Comparison of ENCODE assay signal across 8 mouse cellular contexts in the genomic region with DNA sequence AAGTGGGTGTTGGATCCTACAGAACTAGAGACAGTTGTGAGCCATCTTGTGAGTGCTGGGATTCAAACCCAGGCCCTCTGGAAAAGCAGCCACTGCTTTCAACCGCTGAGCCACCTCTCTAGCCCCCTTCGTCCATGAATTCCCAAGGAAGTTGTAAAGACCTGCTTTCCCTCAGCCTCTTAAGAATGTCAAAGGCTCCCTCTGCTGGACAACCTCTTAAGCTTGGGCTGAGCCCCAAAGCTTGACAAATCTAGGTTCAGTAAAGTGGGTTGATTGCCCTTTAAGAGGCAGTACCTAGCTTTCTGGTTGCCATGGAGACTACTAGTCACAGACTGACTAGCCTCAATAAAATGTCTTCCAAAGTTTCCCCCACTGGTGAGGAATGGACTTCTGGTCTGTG. TPM values are rescaled to one million over a fixed set of nuclear protein-coding genes. Genes with fewer than 3 reads are reported as not detected.
DNase-seq lines count a peak whose midpoint lies in the region; ATAC-seq and TF ChIP-seq lines count a peak whose summit lies in the region.

Gene Catip, plus strand, starts transcription at position 297 of the 400 bp plus-strand sequence.

- H3K9me3 ChIP-seq in forebrain, embryonic 14.5 days (replicated peaks; ENCODE audit: control insufficient read depth, low read length), result no peaks in the 10 kb centered on the region
- H3K9me3 ChIP-seq in liver, embryonic 14.5 days (ENCODE audit: control insufficient read depth, low read length), result no peaks in the 10 kb centered on the region
- H3K9me3 ChIP-seq in neural tube, embryonic 13.5 days, result no peaks in the 10 kb centered on the region

- ATAC-seq in forebrain, embryonic 14.5 days, result peak; percentile 83
- ATAC-seq in liver, embryonic 14.5 days (ENCODE audit: insufficient read depth), result no peak
- peak; percentile 86 for ATAC-seq in neural tube, embryonic 13.5 days (ENCODE audit: low read depth)

- intact Hi-C loops in heart, postnatal 14 days (cut with DNase I), result loop anchor here (1.0 to 2.0 kb wide), 4 partner anchors 49 to 157 kb away; no protein-coding TSS in a partner anchor

- H3K4me2 ChIP-seq in forebrain, embryonic 14.5 days (ENCODE audit: low read length), result no peak within 1 kb of the TSS
- H3K4me2 ChIP-seq in liver, embryonic 14.5 days (ENCODE audit: low read depth), result no peak within 1 kb of the TSS
- no peak within 1 kb of the TSS for H3K4me2 ChIP-seq in neural tube, embryonic 13.5 days

- no peak within 1 kb of the TSS for H3K9ac ChIP-seq in forebrain, embryonic 14.5 days (ENCODE audit: low read length)
- H3K9ac ChIP-seq in liver, embryonic 14.5 days (replicated peaks), result no peak within 1 kb of the TSS
- no peak within 1 kb of the TSS for H3K9ac ChIP-seq in neural tube, embryonic 13.5 days

- TF ChIP-seq CTCF in liver, embryonic 14.5 days (IDR thresholded peaks at IDR 0.05; ENCODE audit: low read depth), result peak; percentile 75
- no peak for TF ChIP-seq CTCF in thymus, adult 2 months (IDR thresholded peaks at IDR 0.05; ENCODE audit: borderline replicate concordance, control insufficient read depth, extremely low read depth, insufficient read depth, low read length, poor library complexity)

- peak; percentile 87 for DNase-seq in MN1 (ENCODE audit: low spot score)
- DNase-seq in cerebellum, adult 11 months, result peak; percentile 64
- DNase-seq in forebrain, embryonic 14.5 days (ENCODE audit: low spot score), result peak; percentile 95
- DNase-seq in heart, postnatal 14 days, result peak; percentile 70 to 87
- peak; percentile 86 to 87 for DNase-seq in kidney, postnatal 36 days
- peak; percentile 40 to 49 (median 47) for DNase-seq in liver, embryonic 14.5 days (ENCODE audit: low read depth in 3 of 3, low spot score in 3 of 3)
- peak; percentile 59 for DNase-seq in thymus, adult 2 months

- H3K27ac ChIP-seq in forebrain, embryonic 14.5 days (ENCODE audit: low read depth, low read length), result no peak within 1 kb of the TSS
- no peak within 1 kb of the TSS for H3K27ac ChIP-seq in liver, embryonic 14.5 days
- H3K27ac ChIP-seq in neural tube, embryonic 13.5 days (replicated peaks), result no peak within 1 kb of the TSS
- no peak within 1 kb of the TSS for H3K27ac ChIP-seq in thymus, adult 2 months (ENCODE audit: control insufficient read depth, insufficient read depth, low read length)

- WGBS in forebrain, embryonic 14.5 days, result 3% methylated on average over 2 of the region's 2 CpGs
- 0% methylated on average over 2 of the region's 2 CpGs for WGBS in liver, embryonic 14.5 days (ENCODE audit: insufficient replicate concordance)
- WGBS in neural tube, embryonic 13.5 days, result 0% methylated on average over 2 of the region's 2 CpGs
- 3% methylated on average over 2 of the region's 2 CpGs for WGBS in thymus, adult 2 months

- no peaks in the 10 kb centered on the region for H3K4me1 ChIP-seq in forebrain, embryonic 14.5 days (ENCODE audit: control insufficient read depth, insufficient read depth, low read length)
- no peaks in the 10 kb centered on the region; a peak in 2 of 4 replicates for H3K4me1 ChIP-seq in liver, embryonic 14.5 days (replicated peaks; ENCODE audit: control insufficient read depth in 2 of 2, insufficient read depth in 2 of 2, low read length in 1 of 2)
- peaks cover 9% of the 10 kb centered on the region; the same call in 1 of the 2 replicates for H3K4me1 ChIP-seq in neural tube, embryonic 13.5 days (replicated peaks)
- peaks cover 6% of the 10 kb centered on the region for H3K4me1 ChIP-seq in thymus, adult 2 months (replicated peaks; ENCODE audit: control insufficient read depth, insufficient read depth, low read length)

- no peaks in the 10 kb centered on the region for H3K27me3 ChIP-seq in forebrain, embryonic 14.5 days (replicated peaks; ENCODE audit: control insufficient read depth, insufficient read depth, low read length)
- H3K27me3 ChIP-seq in liver, embryonic 14.5 days (ENCODE audit: control insufficient read depth, insufficient read depth, low read length), result no peaks in the 10 kb centered on the region
- H3K27me3 ChIP-seq in neural tube, embryonic 13.5 days, result no peaks in the 10 kb centered on the region
- no peaks in the 10 kb centered on the region for H3K27me3 ChIP-seq in thymus, adult 2 months (ENCODE audit: control insufficient read depth, insufficient read depth, low read length)

- TF ChIP-seq POLR2A in thymus, adult 2 months (IDR thresholded peaks at IDR 0.05; ENCODE audit: control insufficient read depth, extremely low read depth, insufficient read depth, low read length, poor library complexity), result no peak

- TF ChIP-seq EP300 in liver, embryonic 14.5 days (IDR thresholded peaks at IDR 0.05; ENCODE audit: low read depth), result no peak

- H3K4me3 ChIP-seq in forebrain, embryonic 14.5 days (ENCODE audit: low read depth, low read length), result no peak within 1 kb of the TSS
- no peak within 1 kb of the TSS for H3K4me3 ChIP-seq in liver, embryonic 14.5 days (ENCODE audit: insufficient read depth in 1 of 2, low read depth in 2 of 2, low read length in 2 of 2)
- H3K4me3 ChIP-seq in neural tube, embryonic 13.5 days, result no peak within 1 kb of the TSS
- H3K4me3 ChIP-seq in thymus, adult 2 months (ENCODE audit: control insufficient read depth, insufficient read depth, low read length), result no peak within 1 kb of the TSS

- H3K36me3 ChIP-seq in forebrain, embryonic 14.5 days (ENCODE audit: control insufficient read depth, insufficient read depth, low read length), result no peaks in the 10 kb centered on the region
- no peaks in the 10 kb centered on the region for H3K36me3 ChIP-seq in liver, embryonic 14.5 days (replicated peaks; ENCODE audit: control insufficient read depth, insufficient read depth, low read depth)
- H3K36me3 ChIP-seq in neural tube, embryonic 13.5 days, result no peaks in the 10 kb centered on the region
- no peaks in the 10 kb centered on the region for H3K36me3 ChIP-seq in thymus, adult 2 months (ENCODE audit: control insufficient read depth, insufficient read depth, low read length)

RNA-seq across cellular contexts. Expression of gene Catip, which starts in this region (rescaled TPM):
- polyA plus RNA-seq in forebrain, embryonic 14.5 days (2014; fragmentation: Nextera tagmentation; extraction: Ambion mirVana), result 0.50 and 0.93 TPM in 2 replicates
- total RNA-seq in heart, postnatal 14 days (2021), result under 1 TPM; 0.12 to 0.67 TPM
- 0.05 and 0.10 TPM in 2 replicates for polyA plus RNA-seq in liver, embryonic 14.5 days (2012; rRNA removed)
- not detected in 2 replicates for polyA plus RNA-seq in liver, embryonic 14.5 days (2014; fragmentation: Nextera tagmentation; extraction: Ambion mirVana)
- 0.73 and 1.1 TPM in 2 replicates for polyA plus RNA-seq in neural tube, embryonic 13.5 days (2015; fragmentation: Nextera tagmentation; extraction: Ambion mirVana)
- 0.13 and 0.27 TPM in 2 replicates for polyA plus RNA-seq in thymus, adult 2 months (2012; rRNA removed)

Comparison
In these comparisons a context has a peak if more than half of its experiments do, and no peak if none do; other contexts are left out.
1. Peak in DNase-seq and ATAC-seq in forebrain, embryonic 14.5 days; RNA of the gene not detected or under 1 TPM.
2. Peak in DNase-seq in heart, postnatal 14 days; RNA of the gene not detected or under 1 TPM.
3. Peak in DNase-seq in liver, embryonic 14.5 days; RNA of the gene not detected or under 1 TPM.
4. Peak in DNase-seq in thymus, adult 2 months; RNA of the gene not detected or under 1 TPM.